Mouse (Mus musculus): ENCODE data around the gene Olfr319. TPM values are rescaled to one million over a fixed set of nuclear protein-coding genes. Genes with fewer than 3 reads are reported as not detected.
"Not testable (repeated sequence)": the region's sequence is repeated elsewhere in the genome, so short reads cannot be mapped to it uniquely, and the experiment has no call there.

Gene Olfr319
- total and polyA plus RNA-seq, 3 experiments, result not detected

GRCm38 (mm10) chr11:58733372-58733771 is 34.4 kb downstream of the Olfr319 start:
- dilution Hi-C loops (cut with MboI; ENCODE audit: extremely low pct_ligation_motif_present, extremely low pct_unique_long_range_greater_than_20kb, low sequenced_read_pairs) (no loop called here), in situ Hi-C loops (cut with MboI; ENCODE audit: low pct_ligation_motif_present, low pct_unique_long_range_greater_than_20kb, low sequenced_read_pairs) (no loop called here)
- Histone ChIP-seq H3K4me2 (ENCODE audit: insufficient read depth, low read depth, poor library complexity, severe bottlenecking) (no peak overlapping the region), H3K27me3 (replicated peaks) (peaks cover 53% of the 10 kb centered on the region), H3K4me1 (ENCODE audit: control insufficient read depth in 1 of 2, insufficient read depth in 2 of 2) (no peaks in the 10 kb centered on the region), H3K36me3 (replicated peaks in 1 of 2; ENCODE audit: control insufficient read depth in 1 of 2, insufficient read depth in 1 of 2, low read length in 1 of 2) (no peaks in the 10 kb centered on the region), H3K4me3 (replicated peaks in 1 of 3; ENCODE audit: low read depth in 2 of 3, low read length in 2 of 3, poor library complexity in 1 of 3) (no peak overlapping the region), H3K9ac (ENCODE audit: insufficient read depth, low read depth) (no peak overlapping the region), H3K79me2 (replicated peaks; ENCODE audit: control insufficient read depth, extremely low read depth, insufficient read depth, poor library complexity, severe bottlenecking) (no peaks in the 10 kb centered on the region), H3K27ac (ENCODE audit: insufficient read depth, low read depth) (no peak overlapping the region), H3K9me3 (replicated peaks; ENCODE audit: low read length) (no peaks in the 10 kb centered on the region)
- DNase-seq (ENCODE audit: extremely low read depth), result no peak
- TF ChIP-seq ZMIZ1 (IDR thresholded peaks at IDR 0.05; ENCODE audit: low read depth, low read length), result no peak
- TF ChIP-seq MEF2A (IDR thresholded peaks at IDR 0.05; ENCODE audit: borderline replicate concordance, low read depth, low read length), result no peak
- no peak for TF ChIP-seq RCOR1 (conservative IDR thresholded peaks at IDR 0.05; ENCODE audit: low read depth, low read length)
- no peak for TF ChIP-seq MAX (IDR thresholded peaks at IDR 0.05; ENCODE audit: low read length)
- no peak for TF ChIP-seq MAFK (IDR thresholded peaks at IDR 0.05; ENCODE audit: insufficient replicate concordance, low read length)
- TF ChIP-seq MAZ (IDR thresholded peaks at IDR 0.05; ENCODE audit: low read depth, low read length), result no peak
- TF ChIP-seq KAT2A (IDR thresholded peaks at IDR 0.05; ENCODE audit: insufficient replicate concordance, low read length), result no peak
- no peak for TF ChIP-seq HCFC1 (IDR thresholded peaks at IDR 0.05; ENCODE audit: low read depth, low read length)
- TF ChIP-seq E2F4 (IDR thresholded peaks at IDR 0.05; ENCODE audit: insufficient replicate concordance, low read depth, low read length), result no peak
- no peak for TF ChIP-seq POLR2AphosphoS2 (IDR thresholded peaks at IDR 0.05; ENCODE audit: low read depth, low read length)
- no peak for TF ChIP-seq RAD21 (IDR thresholded peaks at IDR 0.05; ENCODE audit: low read depth, low read length)
- no peak for TF ChIP-seq JUN (IDR thresholded peaks at IDR 0.05; ENCODE audit: insufficient read depth, low read depth, low read length)

GRCm38 (mm10) chr11:58738792-58739262 is 39.9 kb downstream of the Olfr319 start, which contains the start of gene Olfr317:
Gene Olfr317, minus strand, starts transcription at chr11:58739212.
- in situ Hi-C loops (cut with MboI; ENCODE audit: low pct_ligation_motif_present, low pct_unique_long_range_greater_than_20kb, low sequenced_read_pairs), result no loop called here
- no peak within 1 kb of the TSS for H3K4me2 ChIP-seq (ENCODE audit: insufficient read depth, low read depth, poor library complexity, severe bottlenecking)
- no peak for TF ChIP-seq MAZ (IDR thresholded peaks at IDR 0.05; ENCODE audit: low read depth, low read length)
- TF ChIP-seq POLR2A (IDR thresholded peaks at IDR 0.05; ENCODE audit: low read depth, low read length), result no peak
- TF ChIP-seq POLR2AphosphoS2 (IDR thresholded peaks at IDR 0.05; ENCODE audit: low read depth, low read length), result no peak
- no peak for TF ChIP-seq RAD21 (IDR thresholded peaks at IDR 0.05; ENCODE audit: low read depth, low read length)
- no peak for TF ChIP-seq SIN3A (IDR thresholded peaks at IDR 0.05; ENCODE audit: low read length)
- no peak for TF ChIP-seq CTCF (conservative IDR thresholded peaks at IDR 0.05 in 1 of 2, IDR thresholded peaks at IDR 0.05 in 1 of 2; ENCODE audit: low read depth in 2 of 2, low read length in 2 of 2)
- TF ChIP-seq MYC (IDR thresholded peaks at IDR 0.05; ENCODE audit: low read depth, low read length), result no peak
- no peak for TF ChIP-seq NRF1 (IDR thresholded peaks at IDR 0.05; ENCODE audit: low read depth, low read length)
- H3K4me3 ChIP-seq (replicated peaks in 1 of 3; ENCODE audit: low read depth in 2 of 3, low read length in 2 of 3, poor library complexity in 1 of 3), result no peak within 1 kb of the TSS
- no peak for DNase-seq (ENCODE audit: extremely low read depth)
- H3K9me3 ChIP-seq (replicated peaks; ENCODE audit: low read length), result peaks cover 3% of the 10 kb centered on the region
- no peaks in the 10 kb centered on the region for H3K36me3 ChIP-seq (replicated peaks in 1 of 2; ENCODE audit: control insufficient read depth in 1 of 2, insufficient read depth in 1 of 2, low read length in 1 of 2)
- no peak within 1 kb of the TSS for H3K27ac ChIP-seq (ENCODE audit: insufficient read depth, low read depth)
- H3K79me2 ChIP-seq (replicated peaks; ENCODE audit: control insufficient read depth, extremely low read depth, insufficient read depth, poor library complexity, severe bottlenecking), result no peaks in the 10 kb centered on the region
- dilution Hi-C loops (cut with MboI; ENCODE audit: extremely low pct_ligation_motif_present, extremely low pct_unique_long_range_greater_than_20kb, low sequenced_read_pairs), result no loop called here
- H3K4me1 ChIP-seq (ENCODE audit: control insufficient read depth in 1 of 2, insufficient read depth in 2 of 2), result no peaks in the 10 kb centered on the region
- no peak within 1 kb of the TSS for H3K9ac ChIP-seq (ENCODE audit: insufficient read depth, low read depth)
- H3K27me3 ChIP-seq (replicated peaks), result peaks cover 79% of the 10 kb centered on the region

- H3K79me2 ChIP-seq (replicated peaks; ENCODE audit: control insufficient read depth, extremely low read depth, insufficient read depth, poor library complexity, severe bottlenecking); H3K4me2 ChIP-seq (ENCODE audit: insufficient read depth, low read depth, poor library complexity, severe bottlenecking); H3K9ac ChIP-seq (ENCODE audit: insufficient read depth, low read depth); in situ Hi-C loops (cut with MboI; ENCODE audit: low pct_ligation_motif_present, low pct_unique_long_range_greater_than_20kb, low sequenced_read_pairs); H3K4me1 ChIP-seq (ENCODE audit: control insufficient read depth in 1 of 2, insufficient read depth in 2 of 2); H3K9me3 ChIP-seq (replicated peaks; ENCODE audit: low read length); dilution Hi-C loops (cut with MboI; ENCODE audit: extremely low pct_ligation_motif_present, extremely low pct_unique_long_range_greater_than_20kb, low sequenced_read_pairs); DNase-seq (ENCODE audit: extremely low read depth); H3K36me3 ChIP-seq (replicated peaks in 1 of 2; ENCODE audit: control insufficient read depth in 1 of 2, insufficient read depth in 1 of 2, low read length in 1 of 2); H3K27ac ChIP-seq (ENCODE audit: insufficient read depth, low read depth); H3K4me3 ChIP-seq (replicated peaks in 1 of 3; ENCODE audit: low read depth in 2 of 3, low read length in 2 of 3, poor library complexity in 1 of 3): not testable (repeated sequence)
- H3K27me3 ChIP-seq (replicated peaks), result peaks cover 37% of the 10 kb centered on the region
Observed at GRCm38 (mm10) chr11:58751096-58751495, 52.1 kb downstream of the Olfr319 start.
